Mouse (Mus musculus): ENCODE data around the gene Comtd1. TPM values are rescaled to one million over a fixed set of nuclear protein-coding genes. Genes with fewer than 3 reads are reported as not detected.

Comtd1 gene
- polyA plus RNA-seq (2014; fragmentation: Illumina TruSeq; extraction: RNeasy Lipid Tissue Mini Kit (QIAGEN cat#74804); ENCODE audit: low read depth, low replicate concordance), result 5.3 TPM

DNA sequence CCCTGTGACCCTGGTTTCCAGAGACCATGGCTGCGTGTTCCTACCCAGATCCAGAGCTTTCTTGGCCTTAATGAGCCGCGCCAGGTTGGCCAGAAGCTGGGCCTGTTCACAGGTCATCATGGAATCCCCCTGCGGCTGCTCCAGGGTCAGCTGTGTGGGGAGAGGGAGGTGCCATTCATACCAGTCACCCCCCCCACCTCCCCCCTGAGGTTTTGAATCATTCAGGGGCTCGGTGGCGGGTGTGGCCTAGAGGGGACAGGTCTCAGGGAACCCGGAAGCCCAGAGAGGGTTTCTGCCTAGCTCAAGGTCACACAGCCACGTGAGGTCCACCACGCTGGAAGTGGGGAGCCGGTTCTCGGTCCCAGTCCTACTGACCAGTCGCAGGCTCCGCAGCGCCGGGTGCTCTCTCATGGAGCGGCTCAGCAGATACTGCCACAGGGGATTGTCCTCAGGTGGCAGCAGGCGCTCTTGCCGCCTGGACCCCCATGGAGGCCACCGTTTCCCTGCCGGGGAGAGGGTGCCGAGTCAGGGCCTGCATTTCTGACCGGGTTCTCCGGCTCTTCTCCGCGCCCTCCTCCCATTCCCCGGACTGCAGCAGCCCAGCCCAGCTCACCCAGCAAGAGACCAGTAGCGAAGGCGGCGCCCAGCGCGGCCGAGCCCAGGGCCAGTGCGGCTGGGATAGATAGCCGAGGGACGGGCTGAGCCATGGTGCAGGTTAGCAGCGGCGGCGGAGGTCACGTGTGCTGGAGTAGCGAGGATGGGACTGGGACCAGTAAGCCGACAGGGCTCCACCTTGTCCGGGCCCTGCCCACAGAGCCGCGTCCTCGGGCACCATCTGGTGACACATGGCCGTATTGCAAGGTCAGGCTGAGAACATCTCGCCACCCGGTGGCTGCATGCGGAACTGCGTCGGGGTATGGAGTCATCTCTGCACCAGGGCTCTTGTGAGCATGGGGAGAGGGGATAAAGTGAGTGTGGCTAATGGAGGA lies at the start of gene Comtd1:
Comtd1 (minus strand) TSS at position 812 of the 989 bp plus-strand sequence.

DNA sequence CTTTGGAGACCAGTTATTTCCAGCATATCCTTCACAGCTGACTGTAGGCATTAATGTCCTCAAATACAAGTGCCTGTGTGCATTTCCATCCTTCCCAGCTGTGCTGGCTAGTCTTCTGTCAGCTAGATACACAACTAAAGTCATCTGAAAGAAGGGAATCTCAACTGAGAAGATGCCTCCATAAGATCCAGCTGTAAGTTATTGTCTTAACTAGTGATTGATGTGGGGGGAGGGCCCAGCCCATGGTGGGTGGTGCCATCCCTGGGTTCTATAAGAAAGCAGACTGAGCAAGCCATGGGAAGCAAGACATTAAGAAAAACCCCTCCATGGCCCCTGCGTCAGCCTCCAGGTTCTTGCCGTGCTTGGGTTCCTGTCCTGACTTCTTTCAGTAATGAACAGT lies 23.8 kb downstream of the Comtd1 start, which contains the start of gene Vdac2:
Vdac2 (plus strand) TSS at position 301 of the 400 bp plus-strand sequence.

Other genes with a start within 250 kb of the Comtd1 start
- gene Dupd1, start 134.4 kb downstream of the Comtd1 start, polyA plus RNA-seq (2014; fragmentation: Illumina TruSeq; extraction: RNeasy Lipid Tissue Mini Kit (QIAGEN cat#74804); ENCODE audit: low read depth, low replicate concordance), result not detected
- 9.6 TPM for gene Samd8, start 98.4 kb downstream of the Comtd1 start, polyA plus RNA-seq (2014; fragmentation: Illumina TruSeq; extraction: RNeasy Lipid Tissue Mini Kit (QIAGEN cat#74804); ENCODE audit: low read depth, low replicate concordance)
- gene Dusp13, start 97.8 kb downstream of the Comtd1 start, polyA plus RNA-seq (2014; fragmentation: Illumina TruSeq; extraction: RNeasy Lipid Tissue Mini Kit (QIAGEN cat#74804); ENCODE audit: low read depth, low replicate concordance), result 0.47 TPM
- gene Vdac2, start 23.7 kb downstream of the Comtd1 start, polyA plus RNA-seq (2014; fragmentation: Illumina TruSeq; extraction: RNeasy Lipid Tissue Mini Kit (QIAGEN cat#74804); ENCODE audit: low read depth, low replicate concordance), result 450 TPM
- gene Zfp503, start 140.6 kb upstream of the Comtd1 start, polyA plus RNA-seq (2014; fragmentation: Illumina TruSeq; extraction: RNeasy Lipid Tissue Mini Kit (QIAGEN cat#74804); ENCODE audit: low read depth, low replicate concordance), result 0.65 TPM
- gene Lrmda, start 170.7 kb upstream of the Comtd1 start, polyA plus RNA-seq (2014; fragmentation: Illumina TruSeq; extraction: RNeasy Lipid Tissue Mini Kit (QIAGEN cat#74804); ENCODE audit: low read depth, low replicate concordance), result 2.0 TPM

Measured in heart, adult 10 weeks (tissue).